Mouse (Mus musculus) hindlimb bud, embryonic 11.5 days (tissue): ENCODE measurements around the gene Map1a.

Source experiments
- DNase-seq: peaks from one replicate; pipeline ENCODE4 v3.0.0-alpha.2; 2012; ENCODE audit warnings: low read depth, low spot score; ENCODE audit errors: extremely low spot score

Gene Map1a

DNA sequence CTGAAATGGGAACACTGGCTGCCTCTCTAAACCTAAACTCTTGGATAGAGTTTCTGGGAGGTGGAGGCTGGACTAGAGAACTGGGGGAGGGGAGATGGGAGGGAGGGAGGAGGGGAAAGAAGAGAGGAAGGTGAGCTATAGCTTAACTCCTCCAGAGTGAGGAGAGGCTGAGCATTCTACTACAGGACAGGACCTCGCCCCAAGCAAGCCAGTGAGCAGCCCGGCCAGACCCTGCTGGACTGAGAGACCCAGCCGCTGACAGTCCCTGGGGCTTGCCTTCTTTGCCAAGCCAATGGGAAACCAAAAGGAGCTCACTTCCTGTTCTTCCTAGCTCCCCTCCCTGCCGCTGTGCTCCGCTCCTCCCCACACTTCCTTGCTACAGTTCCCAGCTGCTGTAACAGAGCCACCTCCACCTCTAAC is 19.6 kb downstream of the Map1a start:
- no peak for DNase-seq

DNA sequence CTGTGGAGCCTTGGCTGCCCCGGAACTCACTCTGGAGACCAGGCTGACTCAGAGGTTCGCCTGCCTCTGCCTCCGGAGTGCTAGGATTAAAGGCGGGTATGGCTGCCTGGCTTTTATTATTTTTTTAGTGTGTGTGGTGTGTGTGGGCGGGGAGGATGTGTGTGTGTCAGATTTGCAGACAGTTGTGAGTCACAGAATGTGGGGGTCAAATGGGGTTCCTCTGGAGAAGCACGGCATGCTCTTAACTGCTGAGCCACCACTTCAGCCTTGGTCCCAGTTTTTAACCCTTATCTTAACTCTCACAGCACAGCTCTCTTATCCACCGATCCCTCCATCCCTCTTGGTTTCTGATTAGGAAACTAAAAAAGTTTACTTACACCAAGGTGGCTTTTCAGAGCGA is 26.9 kb downstream of the Map1a start:
- DNase-seq = no peak

DNA sequence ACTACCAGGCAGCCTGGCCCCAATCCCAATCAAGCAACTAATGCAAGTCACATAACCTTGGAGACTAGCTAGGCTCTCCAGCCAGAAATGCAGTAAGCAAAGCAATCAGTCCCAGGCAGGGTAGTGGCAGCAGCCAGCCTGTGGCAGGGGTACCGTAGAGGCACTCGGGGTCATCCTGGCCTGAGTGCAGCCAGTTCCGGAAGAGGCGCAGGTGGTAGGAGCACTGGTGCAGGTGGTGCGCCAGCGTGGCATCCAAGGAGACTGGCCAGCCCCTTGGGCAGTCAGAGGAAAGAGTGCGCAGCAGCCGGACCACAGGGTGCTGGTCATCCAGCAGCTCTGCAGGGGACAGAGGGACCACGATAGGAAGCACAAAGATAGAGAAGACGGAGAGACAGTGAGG is 33.6 kb downstream of the Map1a start:
- DNase-seq = no peak

DNA sequence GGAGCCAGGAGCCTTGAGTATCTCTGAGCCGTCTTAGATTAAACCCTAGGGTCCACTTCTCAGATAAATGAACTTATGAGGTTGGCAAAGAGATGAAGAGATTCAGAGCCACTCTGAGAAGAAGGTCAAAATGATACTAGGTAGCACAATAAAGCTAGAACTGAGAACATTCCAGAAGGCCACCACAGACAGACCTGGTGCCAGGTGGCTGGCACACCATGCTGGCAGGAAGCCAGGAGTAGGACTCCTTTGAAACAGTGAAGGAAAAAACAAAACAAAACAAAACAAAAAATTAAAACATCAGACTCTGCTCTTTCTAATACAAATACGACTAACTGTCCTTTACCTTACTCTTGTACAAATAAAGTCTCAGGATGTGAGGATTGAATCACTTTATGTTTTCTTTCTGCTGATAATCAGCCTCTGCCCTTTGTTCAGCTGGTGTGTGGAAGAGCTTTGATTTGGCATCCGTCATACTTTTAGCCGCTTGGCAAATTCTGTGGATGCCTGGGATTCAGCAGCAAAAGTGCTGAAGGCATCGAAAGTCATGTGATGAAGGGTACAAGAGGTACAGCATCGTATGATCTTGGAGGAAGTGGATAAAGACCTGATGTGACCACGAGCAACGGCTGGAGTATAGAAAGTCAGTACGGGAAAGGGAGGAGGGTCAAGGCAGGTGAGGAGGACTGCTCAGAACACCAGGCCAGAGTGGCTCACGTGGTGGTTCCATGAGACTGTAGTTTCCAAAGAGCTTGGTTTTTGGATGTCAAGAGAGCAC is 34.5 kb downstream of the Map1a start:
- DNase-seq = no peak

DNA sequence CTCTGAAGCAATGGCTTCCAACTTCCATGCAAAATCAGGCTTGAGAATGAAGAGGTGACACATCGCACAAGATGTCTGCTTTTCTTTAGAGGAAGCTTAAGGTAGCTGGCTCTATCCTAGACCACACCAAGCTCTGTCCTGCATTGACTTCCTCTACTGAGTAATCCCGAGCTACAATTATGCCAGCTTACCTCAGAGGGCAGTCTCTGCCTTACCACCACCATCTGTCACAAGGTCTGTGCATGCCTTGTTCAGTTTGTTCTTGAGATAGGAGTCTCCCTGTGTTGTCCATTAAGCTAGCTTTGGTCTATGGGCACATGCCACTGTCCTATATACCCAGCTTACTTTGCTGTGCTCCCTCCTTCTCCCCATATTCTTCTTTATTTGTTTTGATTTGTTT is 40.1 kb downstream of the Map1a start:
- no peak for DNase-seq

DNA sequence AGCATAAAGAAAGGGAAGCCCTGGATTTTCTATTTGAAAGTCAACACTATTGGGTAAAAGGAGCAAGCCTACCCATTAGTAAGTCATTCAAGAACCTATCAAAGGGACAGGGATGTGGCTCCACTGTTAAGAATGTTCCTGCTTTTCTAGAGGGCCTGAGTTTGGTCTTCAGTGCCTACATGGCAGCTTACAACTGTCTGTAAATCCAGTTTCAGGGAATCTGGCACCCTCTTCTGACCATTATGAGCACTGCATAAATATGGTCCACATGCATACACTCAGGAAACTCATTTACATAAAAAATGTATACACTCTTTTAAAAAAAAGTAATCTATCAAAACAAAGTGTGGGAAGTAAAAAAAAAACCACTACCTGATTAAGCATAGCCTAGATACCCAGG is 49.7 kb downstream of the Map1a start:
- no peak for DNase-seq

DNA sequence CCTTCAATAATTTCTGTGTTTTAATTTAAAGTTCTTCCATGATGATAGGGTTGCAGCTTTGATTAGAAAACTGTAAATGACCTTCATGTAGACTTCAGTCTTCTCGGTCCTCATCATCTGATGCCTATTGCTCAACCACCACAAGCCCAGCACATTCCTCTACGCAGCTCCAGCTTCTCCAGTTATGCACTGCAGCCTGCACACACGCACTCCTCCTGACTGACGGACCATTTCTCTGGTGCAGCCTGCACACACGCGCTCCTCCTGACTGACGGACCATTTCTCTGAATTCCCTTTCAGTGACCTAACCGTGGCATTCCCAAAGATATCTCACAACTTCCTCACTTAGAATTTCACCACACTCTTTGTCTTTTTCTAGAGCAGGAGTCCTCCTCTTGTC is 63.8 kb downstream of the Map1a start:
- no peak for DNase-seq

DNA sequence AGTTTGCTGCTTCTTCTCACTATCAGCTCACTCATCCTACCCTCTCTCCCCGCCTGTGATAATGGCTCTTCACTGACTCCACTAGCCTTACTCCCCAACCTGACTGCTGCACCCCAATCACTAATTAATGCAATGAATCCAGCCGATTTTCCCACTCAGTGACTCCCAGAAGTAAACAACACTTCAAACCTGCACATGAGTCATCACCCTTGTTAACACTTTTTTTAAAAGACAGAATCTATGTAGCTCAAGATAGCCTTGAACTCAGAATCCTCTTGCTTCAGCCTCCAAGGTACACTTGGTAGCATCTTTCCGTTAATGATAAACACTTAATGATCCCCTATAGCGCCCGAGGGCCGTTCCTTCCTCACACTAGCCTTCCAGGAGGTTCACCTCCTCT is 65.0 kb downstream of the Map1a start:
- DNase-seq = no peak

DNA sequence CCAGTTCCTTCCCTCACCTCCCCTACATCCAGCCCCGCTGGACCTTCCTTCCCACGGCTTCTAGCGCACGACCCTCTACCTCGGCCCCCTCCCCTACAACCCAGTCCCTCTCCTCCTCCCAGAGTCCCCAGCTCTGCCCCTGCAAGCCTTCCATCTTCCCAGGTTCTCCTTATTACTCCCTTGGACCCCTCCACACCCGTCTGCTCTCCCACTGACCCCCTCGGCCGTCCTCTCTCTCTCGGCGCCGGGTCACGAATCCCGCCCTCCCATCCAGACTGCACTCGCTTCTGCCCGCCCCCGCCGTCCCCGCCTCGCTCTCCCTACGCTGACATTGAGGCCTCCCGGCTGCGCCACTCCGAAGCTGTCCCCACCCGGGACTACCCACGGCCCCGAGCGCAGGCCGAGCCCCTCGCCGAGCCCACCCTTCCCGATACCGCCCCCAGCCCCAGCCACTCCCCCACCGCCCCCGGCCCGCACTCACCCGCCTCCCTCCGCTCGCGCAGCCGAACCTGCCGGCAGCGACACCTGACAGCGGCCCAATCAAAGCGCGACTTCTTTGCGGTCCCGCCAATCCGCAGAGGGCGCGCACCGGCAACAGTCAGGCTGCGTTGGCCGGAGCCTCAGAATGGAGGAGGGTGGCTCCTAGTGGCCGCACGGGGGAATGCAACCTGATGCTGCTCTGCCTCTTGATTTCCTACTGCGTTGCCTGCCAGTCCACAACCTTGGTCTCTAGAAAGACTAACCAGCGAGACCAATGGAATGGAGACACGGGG is 65.6 kb downstream of the Map1a start, which contains the start of gene Ppip5k1:
Gene Ppip5k1 (minus strand): TSS at position 577 of the 773 bp plus-strand sequence.
- DNase-seq = peak; percentile 79

DNA sequence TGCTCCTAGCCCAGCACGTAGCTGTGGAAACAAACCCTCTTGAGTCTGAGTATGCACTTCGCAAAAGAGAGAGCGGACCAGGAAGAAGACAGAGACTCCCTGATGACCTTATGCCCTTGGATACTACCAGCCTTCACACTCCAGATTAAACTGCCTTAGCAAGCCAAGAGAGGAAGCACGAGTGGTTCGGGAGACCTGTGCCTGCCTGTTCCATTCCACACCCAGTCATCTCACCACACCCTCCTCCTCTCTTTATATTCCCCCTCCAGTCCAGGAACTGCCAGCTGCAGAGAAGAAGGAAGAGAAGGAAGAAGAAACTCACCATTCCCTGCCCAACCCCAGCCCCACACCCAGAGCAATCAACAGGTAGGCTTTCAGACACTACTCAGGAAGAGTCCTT is 68.1 kb downstream of the Map1a start, which contains the start of gene Ckmt1:
Gene Ckmt1 (plus strand): TSS at position 221 of the 400 bp plus-strand sequence.
- no peak for DNase-seq

DNA sequence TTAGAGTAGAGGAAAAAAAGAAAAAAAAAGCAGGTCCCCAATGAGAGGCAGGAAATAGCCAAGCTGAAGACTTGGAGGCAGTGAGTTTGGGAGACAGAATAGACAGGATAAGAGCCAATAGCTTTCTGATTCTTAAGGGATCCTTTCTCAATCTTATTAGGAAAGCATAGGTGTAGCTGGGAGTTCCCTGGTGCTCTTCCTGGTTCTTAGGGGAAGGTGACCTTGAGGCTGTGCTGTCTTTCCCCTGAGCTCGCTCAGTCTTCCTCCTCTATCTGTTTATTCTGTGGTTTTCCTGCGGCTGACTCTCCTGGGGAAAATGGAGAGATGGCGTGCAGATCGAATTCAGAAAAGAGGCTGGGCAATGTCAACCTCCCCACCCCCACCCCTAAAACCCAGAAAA is 68.6 kb downstream of the Map1a start:
- DNase-seq = no peak

DNA sequence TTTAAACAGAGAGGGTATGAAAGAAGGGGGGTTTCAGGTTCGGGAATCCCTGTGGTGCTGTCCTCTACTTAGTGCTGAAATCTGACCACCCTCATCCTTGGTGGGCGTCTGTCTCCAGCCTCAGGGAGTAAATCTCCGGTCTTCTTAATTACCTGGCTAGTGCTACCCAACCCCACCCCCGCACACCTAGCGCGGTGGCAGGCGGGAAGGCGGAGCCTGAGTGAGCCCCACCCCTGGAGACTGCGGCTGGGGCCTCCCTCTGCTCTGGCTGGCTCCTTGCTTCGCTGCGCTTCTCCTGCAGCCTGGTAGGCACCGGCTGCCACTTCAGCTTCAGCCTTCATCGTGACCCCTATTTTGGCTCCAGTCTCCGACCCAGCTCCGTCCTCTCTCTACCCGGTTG is 69.0 kb downstream of the Map1a start:
- no peak for DNase-seq

DNA sequence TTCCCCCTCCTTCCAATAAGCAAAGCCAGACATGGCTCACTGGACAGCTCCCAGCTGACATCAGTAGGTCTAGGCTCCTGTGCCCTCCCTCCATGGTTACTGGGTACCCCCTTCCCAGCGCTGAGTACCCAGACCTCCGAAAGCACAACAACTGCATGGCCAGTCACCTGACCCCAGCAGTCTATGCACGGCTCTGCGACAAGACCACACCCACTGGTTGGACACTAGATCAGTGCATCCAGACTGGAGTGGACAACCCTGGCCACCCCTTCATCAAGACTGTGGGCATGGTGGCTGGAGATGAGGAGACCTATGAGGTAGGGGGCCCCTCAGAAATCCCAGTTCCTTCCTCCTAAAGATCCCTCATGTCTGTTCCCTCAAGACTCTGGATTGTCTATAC is 70.1 kb downstream of the Map1a start:
- DNase-seq = no peak
